Mouse (Mus musculus) layer of hippocampus, adult 2 months (tissue): ENCODE measurements around the gene Tpr. TPM values are rescaled to one million over a fixed set of nuclear protein-coding genes. Genes with fewer than 3 reads are reported as not detected.

ENCODE experiments used
- DNase-seq, 2 experiments: peaks; one replicate each; pipeline ENCODE4 v3.0.0; 2022; ENCODE audit warnings: low spot score in 2 of 2
- H3K27ac ChIP-seq: fragments of 200-600 bp; 2 replicates; pipeline ENCODE4 v1.8.1; 2022
- H3K4me3 ChIP-seq: fragments of 200-600 bp; 2 replicates; pipeline ENCODE4 v1.8.1; 2022; ENCODE audit warnings: mild to moderate bottlenecking
- CTCF ChIP-seq: fragments of 200-600 bp; conservative IDR thresholded peaks from 2 replicates; pipeline ENCODE4 v1.8.1; 2022; ENCODE audit warnings: antibody characterized with exemption, mild to moderate bottlenecking, moderate library complexity
- total RNA-seq, 2 experiments: library from RNA; stranded (reverse); gene quantifications; 2 replicates each; pipeline ENCODE4 v1.2.3; 2021

Tpr gene
- total RNA-seq, 2 experiments from 2014 or later: 110 TPM

DNA sequence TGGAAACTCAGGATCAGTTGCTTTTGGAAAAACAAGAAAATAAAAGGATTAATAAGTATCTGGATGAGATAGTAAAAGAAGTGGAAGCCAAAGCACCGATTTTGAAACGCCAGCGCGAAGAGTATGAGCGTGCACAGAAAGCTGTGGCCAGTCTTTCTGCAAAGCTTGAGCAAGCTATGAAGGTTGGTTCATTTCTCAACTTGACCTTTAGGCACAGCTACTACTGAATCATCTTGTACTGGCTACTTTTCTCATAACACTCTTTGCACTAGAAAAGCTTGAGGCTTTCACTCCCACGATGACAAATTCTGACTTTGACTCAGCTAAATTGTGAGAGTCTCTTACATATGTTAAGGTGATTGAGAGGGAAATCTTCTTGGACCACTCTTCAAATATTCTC is 17.4 kb downstream of the Tpr start:
- DNase-seq: no peak
- H3K4me3 ChIP-seq: no peak overlapping the region

DNA sequence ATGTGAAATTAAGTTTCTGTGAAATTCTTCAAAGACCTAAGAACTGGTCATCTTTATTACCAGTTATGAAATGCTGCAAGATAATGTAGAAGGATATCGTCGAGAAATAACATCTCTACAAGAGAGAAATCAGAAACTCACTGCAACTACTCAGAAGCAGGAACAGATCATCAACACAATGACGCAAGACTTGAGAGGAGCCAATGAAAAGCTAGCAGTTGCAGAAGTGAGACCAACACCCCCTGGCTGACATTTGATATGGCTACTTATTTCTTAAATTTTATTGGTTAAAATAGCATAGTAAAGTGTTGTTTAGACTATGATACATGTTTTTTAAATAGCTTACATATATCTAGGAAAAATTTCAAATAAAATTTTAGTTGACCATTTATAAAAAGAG is 23.4 kb downstream of the Tpr start:
- Histone ChIP-seq H3K4me3 (no peak overlapping the region), H3K27ac (no peak overlapping the region)
- no peak for TF ChIP-seq CTCF
- no peak for DNase-seq

More for the DNA sequence above, 17.4 kb downstream of the Tpr start:
- TF ChIP-seq CTCF: no peak
- H3K27ac ChIP-seq: no peak overlapping the region

DNA sequence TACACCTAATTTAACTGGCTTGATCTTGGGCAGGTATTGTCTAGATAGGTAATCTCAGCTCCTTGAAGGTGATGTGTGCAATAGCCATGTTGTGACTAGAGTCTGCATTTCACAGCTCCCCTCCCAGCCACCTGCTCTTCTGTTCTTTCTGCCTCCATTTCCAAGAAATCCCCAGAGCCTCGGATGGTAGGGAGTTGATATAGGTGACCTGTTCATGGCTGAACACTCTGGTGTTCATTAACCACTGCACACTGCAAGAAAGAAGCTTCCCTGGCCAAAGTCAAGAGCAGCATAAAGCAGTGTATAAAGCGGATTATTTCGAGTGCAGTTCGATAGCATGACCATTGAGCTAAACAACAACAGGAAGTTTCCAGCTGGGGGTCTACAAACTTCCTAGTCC is 25.8 kb downstream of the Tpr start:
- no peak for TF ChIP-seq CTCF
- H3K4me3 ChIP-seq: no peak overlapping the region
- no peak overlapping the region for H3K27ac ChIP-seq
- DNase-seq: no peak

DNA sequence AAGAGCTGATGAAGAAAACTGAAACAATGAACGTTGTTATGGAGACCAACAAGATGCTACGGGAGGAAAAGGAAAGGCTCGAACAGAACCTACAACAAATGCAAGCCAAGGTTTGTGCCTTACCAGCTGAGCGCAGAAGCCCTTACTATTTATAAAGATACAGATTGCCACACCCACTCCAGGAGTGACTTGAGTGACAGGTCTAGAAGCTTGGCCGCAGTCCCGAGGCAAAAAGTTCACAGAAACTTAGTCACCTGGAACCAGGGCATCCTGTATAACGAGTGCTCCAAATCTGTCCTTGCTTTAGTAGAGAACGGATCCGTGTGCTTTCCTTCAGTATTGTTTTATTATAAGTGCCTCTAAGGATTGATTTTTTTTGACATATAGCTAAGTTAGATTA is 33.0 kb downstream of the Tpr start:
- no peak overlapping the region for H3K27ac ChIP-seq
- TF ChIP-seq CTCF: no peak

DNA sequence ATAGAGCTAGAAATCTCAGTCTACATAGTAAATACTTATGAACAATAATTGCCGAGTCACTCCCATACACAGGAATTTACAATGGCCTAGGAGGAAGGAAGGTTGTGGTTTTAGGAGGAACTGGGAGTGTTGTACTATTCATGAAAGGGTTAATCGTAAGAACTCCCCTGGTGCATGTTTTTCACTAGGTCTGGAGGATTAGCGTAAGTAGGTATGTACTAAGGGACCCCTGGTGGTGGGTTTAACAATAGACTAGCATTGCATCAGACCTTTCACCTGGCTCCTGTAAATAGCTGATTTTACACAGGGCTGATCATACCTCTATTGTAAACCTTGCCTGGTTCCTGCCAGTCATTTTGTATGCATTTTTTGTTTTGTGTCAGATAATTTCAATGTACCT is 33.6 kb downstream of the Tpr start:
- H3K4me3 ChIP-seq: no peak overlapping the region
- peak; percentile 32 for TF ChIP-seq CTCF
- H3K27ac ChIP-seq: no peak overlapping the region

More for the DNA sequence above, 33.0 kb downstream of the Tpr start:
- no peak overlapping the region for H3K4me3 ChIP-seq
- no peak for DNase-seq

DNA sequence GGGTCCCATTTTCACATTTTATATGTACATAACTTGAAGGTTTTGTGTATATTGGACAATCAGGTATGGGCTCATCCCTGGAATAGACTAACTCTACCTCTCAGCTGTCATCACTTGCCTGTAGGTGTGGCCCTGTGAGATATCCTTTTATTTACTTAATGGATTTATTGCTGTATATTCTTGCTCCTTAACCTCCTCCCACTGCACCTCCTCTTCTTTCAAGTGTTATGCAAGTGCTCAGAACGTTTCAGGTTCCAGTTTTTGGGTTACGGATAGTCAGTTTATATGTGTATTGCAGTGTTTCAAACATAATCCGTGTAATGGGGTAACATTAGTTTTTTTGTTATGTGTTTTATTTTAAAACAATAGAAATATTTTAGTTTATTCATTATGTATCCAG is 46.0 kb downstream of the Tpr start:
- Histone ChIP-seq H3K4me3 (no peak overlapping the region), H3K27ac (no peak overlapping the region)
- no peak for DNase-seq
- TF ChIP-seq CTCF: no peak

More for the DNA sequence above, 33.6 kb downstream of the Tpr start:
- no peak for DNase-seq

DNA sequence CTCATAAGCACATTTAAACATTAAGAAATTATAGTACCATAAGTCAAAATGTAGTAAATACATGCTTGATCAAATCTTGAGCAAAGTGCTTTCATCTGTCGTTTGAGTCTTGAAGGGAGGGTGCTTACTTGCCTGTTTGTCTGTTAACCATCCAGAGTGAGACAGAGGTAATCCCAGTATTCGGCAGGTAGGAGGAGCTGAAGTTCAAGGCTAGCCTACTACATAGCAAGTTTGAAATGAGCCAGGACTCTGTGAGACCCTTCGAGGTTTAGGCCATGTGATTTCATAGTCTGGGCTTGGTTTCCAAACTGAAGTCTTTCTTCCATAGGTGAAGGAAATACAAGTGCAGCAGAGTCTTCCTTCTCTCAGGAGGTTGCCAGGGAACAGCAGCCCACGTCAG is 49.1 kb downstream of the Tpr start:
- Histone ChIP-seq H3K4me3 (no peak overlapping the region), H3K27ac (no peak overlapping the region)
- DNase-seq: no peak
- TF ChIP-seq CTCF: peak; percentile 19; the same call in 1 of the 2 replicates

DNA sequence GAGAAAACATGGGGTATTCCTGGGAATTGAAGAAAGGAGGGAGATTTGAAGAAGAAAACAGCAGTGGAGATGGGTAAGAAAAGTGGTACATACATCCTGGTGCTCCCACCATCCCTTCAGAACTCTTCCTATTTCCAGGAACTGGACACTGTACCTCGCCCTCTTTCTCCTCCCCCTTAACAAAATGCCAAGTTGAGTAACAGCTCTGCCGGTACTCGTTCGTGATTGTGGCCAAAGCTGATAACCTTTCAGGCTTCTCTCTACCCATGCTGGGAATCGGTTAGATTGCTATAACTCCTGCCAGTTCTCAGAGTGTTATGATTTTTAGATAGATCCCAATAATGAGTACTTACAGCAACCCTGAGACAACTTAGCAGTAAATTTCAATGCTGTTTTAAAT is 66.3 kb downstream of the Tpr start:
- no peak for DNase-seq
- TF ChIP-seq CTCF: no peak
- H3K4me3 ChIP-seq: no peak overlapping the region
- H3K27ac ChIP-seq: no peak overlapping the region

DNA sequence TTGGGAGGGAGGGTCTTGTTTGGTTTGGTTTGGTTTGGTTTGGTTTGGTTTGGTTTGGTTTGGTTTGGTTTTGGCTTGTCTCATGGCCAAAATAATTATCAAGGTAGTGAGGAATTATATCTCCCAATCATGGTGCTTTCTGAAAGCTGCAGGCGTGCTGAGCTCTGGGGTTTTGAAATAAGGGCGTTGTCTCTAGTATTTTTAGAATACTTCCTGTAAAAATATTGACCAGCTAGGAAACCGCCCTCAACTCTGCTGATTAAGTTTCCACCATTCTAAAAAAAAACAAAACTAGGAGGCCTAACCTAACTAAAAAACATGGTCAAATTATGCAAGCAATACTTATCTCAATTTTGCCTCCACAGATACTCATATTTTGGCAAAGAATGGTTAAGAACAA is 67.0 kb downstream of the Tpr start:
- no peak for TF ChIP-seq CTCF
- Histone ChIP-seq H3K27ac (no peak overlapping the region), H3K4me3 (no peak overlapping the region)
- no peak for DNase-seq

DNA sequence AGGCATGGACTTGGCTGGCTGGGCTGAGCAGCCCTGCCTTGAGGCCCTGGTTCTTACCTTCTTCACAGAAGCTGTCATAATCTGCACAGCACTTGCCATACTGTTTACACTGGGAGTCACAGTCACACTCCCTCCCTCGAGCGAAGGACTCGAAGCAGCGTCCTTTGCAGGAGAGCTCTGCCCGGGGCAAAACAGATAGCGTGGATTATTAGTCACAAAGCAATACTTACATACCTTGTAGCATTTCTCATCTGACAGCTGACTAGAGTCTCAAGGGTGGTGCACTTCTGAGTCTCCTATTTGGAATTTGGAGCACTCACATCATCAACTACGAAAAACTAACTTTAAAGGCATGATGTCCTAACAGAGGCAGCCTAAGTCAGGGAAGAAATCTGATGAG is 68.0 kb downstream of the Tpr start:
- Histone ChIP-seq H3K4me3 (no peak overlapping the region), H3K27ac (no peak overlapping the region)
- DNase-seq: no peak
- TF ChIP-seq CTCF: no peak

DNA sequence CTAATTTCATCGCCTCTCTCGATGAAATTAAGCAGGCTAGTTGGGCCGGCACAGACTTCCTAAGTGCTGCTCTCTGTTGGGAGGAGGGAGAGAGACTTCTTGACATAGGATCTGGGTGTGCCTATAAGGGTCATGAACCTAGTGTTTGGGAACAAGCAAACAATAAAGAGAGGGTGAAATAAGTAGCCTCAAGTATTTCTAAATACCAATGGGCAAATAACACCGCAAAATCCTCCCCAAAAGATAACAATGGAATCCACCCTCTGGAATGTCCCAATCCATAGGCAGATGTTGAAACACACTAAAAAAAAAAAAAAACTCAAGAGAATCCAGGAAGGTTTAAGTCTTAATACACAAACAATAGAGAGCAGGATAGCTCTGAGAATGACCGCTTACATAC is 70.4 kb downstream of the Tpr start:
- Histone ChIP-seq H3K27ac (no peak overlapping the region), H3K4me3 (no peak overlapping the region)
- no peak for DNase-seq
- no peak for TF ChIP-seq CTCF

DNA sequence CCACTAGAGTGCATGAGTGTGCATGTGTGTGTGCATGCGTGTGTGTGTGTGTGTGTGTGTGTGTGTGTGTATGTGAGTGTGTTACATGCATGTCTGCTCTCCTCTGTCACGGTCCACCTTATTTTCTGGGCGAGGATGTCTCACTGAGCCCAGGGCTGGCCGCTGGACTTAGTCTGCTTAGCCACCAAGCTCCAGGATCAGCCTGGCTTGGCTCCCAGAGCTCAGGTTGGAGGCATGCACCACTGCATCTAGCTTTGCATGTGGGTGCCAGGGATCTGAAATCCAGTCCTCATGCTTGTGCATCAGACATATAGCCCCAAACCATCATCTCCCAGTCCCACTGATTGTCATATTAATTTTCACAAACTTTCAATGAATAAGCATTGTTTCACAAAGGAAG is 71.1 kb downstream of the Tpr start:
- no peak overlapping the region for H3K4me3 ChIP-seq
- no peak for TF ChIP-seq CTCF
- no peak overlapping the region for H3K27ac ChIP-seq
- DNase-seq: no peak

DNA sequence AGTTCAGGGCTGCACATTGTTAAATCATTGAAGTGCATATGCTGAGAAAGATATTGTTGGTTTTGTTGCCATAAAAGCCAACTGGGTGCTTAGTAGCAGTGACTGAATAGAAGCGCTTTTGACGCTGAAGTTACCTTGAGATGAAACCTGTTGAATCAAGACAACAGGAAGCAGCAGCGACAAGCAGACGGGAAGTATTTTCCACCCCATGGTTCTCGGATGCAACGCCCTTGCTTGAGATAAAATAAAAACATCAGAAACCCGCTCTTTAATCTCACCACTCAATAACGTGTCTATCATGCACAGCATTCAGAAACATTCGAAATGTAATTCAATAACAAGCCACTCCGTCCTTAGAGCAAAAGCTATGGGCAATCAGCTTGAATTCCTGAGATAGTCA is 72.7 kb downstream of the Tpr start:
- no peak for TF ChIP-seq CTCF
- DNase-seq: no peak
- Histone ChIP-seq H3K4me3 (no peak overlapping the region), H3K27ac (no peak overlapping the region)

DNA sequence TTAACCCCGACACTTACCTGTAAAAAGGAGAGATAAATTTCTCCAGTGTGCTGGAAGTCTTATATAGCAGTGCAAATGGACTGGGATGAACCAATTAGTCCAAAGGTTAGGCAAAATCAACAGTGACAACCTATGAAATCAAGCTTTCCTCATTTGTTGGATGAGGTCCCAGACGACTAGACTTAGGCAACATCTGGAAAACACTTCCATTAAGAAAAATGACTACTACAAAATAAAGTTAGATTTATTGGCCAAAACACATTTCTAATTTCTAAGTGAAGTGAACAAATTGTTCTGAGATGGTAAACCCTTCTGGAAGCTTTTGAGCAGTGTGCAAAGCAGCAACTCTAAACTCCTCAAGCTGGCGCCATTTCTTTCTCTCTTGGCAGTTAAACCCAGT is 73.5 kb downstream of the Tpr start, which contains the start of gene Prg4:
Gene Prg4 (minus strand): TSS at position 34 of the 400 bp plus-strand sequence.
- Histone ChIP-seq H3K4me3 (no peak within 1 kb of the TSS), H3K27ac (no peak within 1 kb of the TSS)
- no peak for DNase-seq
- no peak for TF ChIP-seq CTCF

DNA sequence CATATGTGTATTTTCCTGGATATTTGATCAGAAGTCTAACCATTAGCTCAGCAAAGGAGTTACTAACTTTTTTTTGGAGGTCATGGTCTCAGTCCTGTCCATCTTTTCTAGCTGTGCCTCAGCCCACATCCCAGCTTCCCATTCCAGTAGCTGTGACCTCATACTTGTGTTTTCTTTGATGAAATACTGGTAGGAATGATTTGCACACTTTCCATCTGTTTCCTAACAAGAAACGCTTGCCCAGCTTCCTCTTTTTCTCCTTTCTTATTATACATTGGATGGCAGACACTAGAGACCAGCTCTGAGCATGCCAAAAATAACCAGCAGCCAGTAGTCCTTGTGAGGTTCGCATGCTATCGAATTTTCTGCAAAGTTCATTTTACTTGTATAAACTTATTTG is 77.4 kb downstream of the Tpr start:
- Histone ChIP-seq H3K4me3 (no peak overlapping the region), H3K27ac (no peak overlapping the region)
- no peak for DNase-seq
- no peak for TF ChIP-seq CTCF
